Mouse (Mus musculus): ENCODE measurements around the gene Adamtsl3.

Gene Adamtsl3

GRCm38 (mm10) chr7:82422561-82422960, 87.1 kb downstream of the Adamtsl3 start:
- in situ Hi-C loops (cut with MboI), result no loop called here

- in situ Hi-C loops (cut with MboI), result no loop called here
These were observed 88.1 kb downstream of the Adamtsl3 start for GRCm38 (mm10) chr7:82423602-82424001.

DNA sequence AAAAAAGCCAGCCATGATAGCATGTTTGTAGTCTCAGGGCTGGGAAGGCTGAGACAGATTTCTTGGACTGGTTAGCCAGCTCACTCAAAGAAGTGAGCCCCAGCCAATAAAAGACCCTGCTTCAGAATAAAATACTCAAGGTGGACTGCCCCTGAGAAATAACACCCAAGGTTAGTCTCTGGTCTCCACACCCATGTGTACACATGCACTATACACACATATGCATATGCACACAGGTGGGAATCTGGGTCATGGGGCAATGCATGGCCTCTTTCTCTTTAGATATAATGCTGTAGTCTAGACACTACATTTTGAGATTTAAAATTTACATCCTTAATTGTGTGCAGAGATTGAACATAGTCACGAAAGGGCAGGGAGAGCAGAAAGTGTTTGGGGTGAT, 88.8 kb downstream of the Adamtsl3 start:
- in situ Hi-C loops (cut with MboI), result no loop called here

GRCm38 (mm10) chr7:82425374-82425773, 89.9 kb downstream of the Adamtsl3 start:
- in situ Hi-C loops (cut with MboI), result no loop called here

- in situ Hi-C loops (cut with MboI), result no loop called here
These were observed 94.0 kb downstream of the Adamtsl3 start for GRCm38 (mm10) chr7:82429447-82429846.

DNA sequence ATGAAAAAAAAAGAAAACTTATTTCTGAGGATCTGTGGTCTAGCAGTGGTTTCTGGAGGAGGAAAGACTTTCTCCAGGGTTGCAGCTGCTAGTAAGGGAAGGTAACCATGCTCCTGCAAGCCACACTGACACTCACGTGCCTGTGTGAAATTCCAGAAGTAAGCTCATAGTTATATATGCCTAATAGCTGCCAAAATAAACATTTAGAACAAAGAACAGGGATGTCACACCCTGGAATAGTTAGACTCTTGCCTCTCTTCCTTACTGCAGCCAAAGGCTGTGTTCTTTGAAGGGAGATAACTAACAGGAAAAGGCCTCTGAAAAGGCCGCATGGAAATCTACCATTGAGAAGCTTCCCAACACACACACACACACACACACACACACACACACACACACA, 96.1 kb downstream of the Adamtsl3 start:
- in situ Hi-C loops (cut with MboI), result no loop called here

GRCm38 (mm10) chr7:82433226-82433625, 97.7 kb downstream of the Adamtsl3 start:
- in situ Hi-C loops (cut with MboI), result no loop called here

DNA sequence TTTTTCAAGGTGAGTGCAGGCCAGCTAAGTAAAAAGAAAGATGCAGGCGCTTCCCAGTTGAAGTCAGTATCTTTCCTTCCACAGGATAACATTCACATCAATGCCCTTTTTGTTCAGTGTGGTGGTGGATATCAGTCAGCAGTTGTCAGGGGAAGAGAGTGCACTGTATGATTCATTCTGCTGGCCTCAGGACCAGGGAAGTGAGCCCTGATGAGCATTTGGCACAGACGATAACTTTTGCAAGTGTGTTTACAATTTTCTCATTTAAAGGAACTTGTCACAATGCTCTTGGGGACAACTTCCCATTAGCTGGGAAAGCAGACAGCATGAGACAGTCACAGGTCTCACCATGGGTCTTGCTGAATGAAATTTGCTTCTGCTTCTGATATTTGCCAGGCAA, 122.9 kb downstream of the Adamtsl3 start:
- in situ Hi-C loops (cut with MboI), result no loop called here

DNA sequence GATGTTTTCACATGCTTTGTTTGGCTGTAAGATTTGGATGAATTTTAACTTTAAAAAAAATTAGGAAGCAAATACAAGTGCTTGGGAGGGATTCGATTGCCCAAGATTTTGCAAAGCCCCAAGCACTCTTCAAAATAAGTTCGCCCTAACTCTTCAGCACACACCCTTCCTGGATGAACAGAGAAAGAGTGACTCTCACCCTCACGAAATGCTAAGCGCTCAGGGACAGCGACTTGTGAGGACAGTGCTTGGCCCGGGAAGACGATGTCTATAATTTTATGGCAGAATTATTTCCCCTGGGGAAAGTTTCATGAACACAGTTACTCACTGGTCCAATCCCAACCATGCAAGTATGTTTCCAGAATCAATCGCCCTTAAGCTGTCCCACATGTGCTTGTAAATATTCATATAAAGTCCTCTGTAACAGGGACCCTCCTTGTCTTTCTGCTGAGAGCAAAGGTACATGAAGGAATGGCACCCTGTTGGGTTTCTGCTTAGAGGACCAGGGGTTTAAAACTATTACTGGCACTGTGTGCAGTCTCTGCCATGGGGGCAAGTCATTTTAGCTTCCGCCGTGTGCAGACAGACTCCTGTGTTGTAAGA, 127.5 kb downstream of the Adamtsl3 start:
- in situ Hi-C loops (cut with MboI), result no loop called here

DNA sequence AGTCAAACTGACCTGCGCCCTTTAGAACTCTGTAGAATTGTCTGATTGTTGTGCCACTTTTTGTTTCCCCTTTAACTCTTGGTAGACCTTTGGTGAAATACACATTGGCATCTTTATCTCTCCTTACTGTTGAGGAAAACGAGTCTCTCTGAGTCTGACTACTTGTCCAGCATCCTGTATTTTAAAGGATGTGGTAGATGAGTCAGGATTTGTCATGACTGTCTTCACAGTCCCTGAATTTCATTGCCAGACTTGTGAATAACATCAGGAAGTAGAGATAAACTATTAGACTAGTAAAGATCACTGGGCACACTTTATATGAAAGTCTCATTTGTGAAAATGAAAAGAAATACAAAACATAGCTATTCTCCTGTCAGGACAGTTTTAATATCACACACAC, 128.9 kb downstream of the Adamtsl3 start:
- in situ Hi-C loops (cut with MboI), result no loop called here

DNA sequence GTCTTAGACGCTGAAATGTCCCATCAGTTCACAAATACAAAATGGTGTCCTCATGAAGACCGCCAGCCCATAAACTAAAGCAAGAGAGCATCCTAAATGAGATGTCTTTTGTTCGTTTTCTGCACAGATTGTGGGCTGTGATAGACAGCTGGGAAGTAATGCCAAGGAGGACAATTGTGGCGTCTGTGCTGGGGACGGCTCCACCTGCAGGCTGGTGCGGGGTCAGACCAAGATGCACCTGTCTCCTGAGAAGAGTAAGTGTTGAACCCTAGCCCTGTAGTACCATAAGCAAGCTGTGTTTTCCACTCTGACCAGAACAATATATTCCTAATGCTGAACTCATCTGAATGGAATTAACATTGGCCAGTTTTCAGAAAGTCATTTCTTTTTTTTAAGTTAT, 129.9 kb downstream of the Adamtsl3 start:
- in situ Hi-C loops (cut with MboI), result no loop called here

GRCm38 (mm10) chr7:82476441-82477221, 141.1 kb downstream of the Adamtsl3 start:
- in situ Hi-C loops (cut with MboI), result no loop called here

GRCm38 (mm10) chr7:82478461-82478860, 143.0 kb downstream of the Adamtsl3 start:
- in situ Hi-C loops (cut with MboI), result no loop called here

GRCm38 (mm10) chr7:82478861-82479755, 143.6 kb downstream of the Adamtsl3 start:
- in situ Hi-C loops (cut with MboI), result no loop called here

GRCm38 (mm10) chr7:82483426-82483825, 147.9 kb downstream of the Adamtsl3 start:
- in situ Hi-C loops (cut with MboI), result no loop called here

DNA sequence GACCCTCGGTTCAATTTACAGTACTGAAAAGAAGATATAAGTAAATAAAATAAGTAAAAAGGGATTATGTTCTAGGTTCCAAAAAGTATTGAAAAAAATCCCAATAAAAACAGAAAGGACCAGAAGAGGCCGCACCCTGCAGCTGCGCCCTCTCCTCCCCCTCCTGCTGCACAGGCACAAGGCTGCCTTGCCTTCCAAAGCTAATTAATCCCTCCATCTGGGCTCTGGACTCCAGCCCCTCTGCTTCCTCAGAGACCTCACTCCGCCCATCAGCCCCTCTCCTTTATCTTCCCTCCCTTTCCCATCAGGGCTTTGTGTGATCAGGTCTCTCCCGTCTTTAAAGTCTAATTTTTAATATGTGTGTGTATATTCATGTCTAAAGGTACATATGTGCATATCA, 149.3 kb downstream of the Adamtsl3 start:
- in situ Hi-C loops (cut with MboI), result no loop called here

- in situ Hi-C loops (cut with MboI), result no loop called here
These were observed 150.0 kb downstream of the Adamtsl3 start for GRCm38 (mm10) chr7:82485344-82485954.

DNA sequence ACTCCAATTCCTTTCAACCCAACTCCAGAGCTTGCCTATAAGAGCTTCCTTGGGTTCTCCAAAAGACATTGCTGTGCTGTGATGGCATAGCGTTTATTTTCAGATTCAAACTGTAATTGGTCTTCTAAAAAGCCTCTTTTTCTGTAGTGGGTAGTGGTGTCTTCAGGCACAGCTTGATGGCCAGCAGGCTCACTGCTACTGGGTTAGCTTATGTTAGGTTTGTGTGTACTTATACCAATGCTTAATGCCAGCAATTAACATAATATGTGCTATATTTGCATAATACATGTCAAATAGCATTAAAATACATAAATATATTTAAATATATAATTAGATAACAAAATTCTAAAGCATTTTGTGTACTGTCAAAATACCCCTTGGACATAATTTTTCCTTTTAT, 155.5 kb downstream of the Adamtsl3 start:
- in situ Hi-C loops (cut with MboI), result no loop called here

GRCm38 (mm10) chr7:82492881-82493280, 157.4 kb downstream of the Adamtsl3 start:
- in situ Hi-C loops (cut with MboI), result no loop called here

DNA sequence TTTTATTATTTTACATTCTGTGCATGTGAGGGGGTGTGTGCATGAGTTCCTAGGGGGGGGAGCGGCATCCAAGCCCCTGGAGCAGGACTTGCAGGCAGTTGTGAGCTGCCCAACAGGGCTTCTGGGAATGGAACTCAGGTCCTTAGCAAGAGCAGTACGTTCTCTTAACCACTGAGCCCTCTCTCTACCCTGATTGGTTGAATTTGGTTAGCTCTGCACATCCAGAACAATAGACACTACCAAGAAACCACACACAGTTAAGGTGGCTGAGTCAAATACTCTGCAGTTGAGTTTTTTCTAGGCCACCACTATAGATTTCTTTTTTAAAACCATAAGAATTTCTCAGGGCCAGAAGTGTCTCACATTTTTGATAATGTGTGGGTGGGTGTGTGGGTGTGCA, 158.7 kb downstream of the Adamtsl3 start:
- in situ Hi-C loops (cut with MboI), result no loop called here

GRCm38 (mm10) chr7:82497064-82497463, 161.6 kb downstream of the Adamtsl3 start:
- in situ Hi-C loops (cut with MboI), result no loop called here

- in situ Hi-C loops (cut with MboI), result no loop called here
These were observed 165.8 kb downstream of the Adamtsl3 start for GRCm38 (mm10) chr7:82501306-82501705.
